Mouse (Mus musculus): ENCODE data around the gene Klf7. TPM values are rescaled to one million over a fixed set of nuclear protein-coding genes. Genes with fewer than 3 reads are reported as not detected.
A peak's percentile ranks its signal among the peaks of the same experiment; 100 is the strongest.

The Klf7 gene
- polyA plus RNA-seq (2015; fragmentation: Nextera tagmentation; extraction: Ambion mirVana) = 25.6 and 25.8 TPM in 2 replicates

GRCm38 (mm10) chr1:64121559-64122465, at the start of gene Klf7:
Klf7 (minus strand) TSS chr1:64122282.
- Histone ChIP-seq H3K36me3 (ENCODE audit: control insufficient read depth, insufficient read depth, low read length) (no peaks in the 10 kb centered on the region), H3K9me3 (ENCODE audit: control insufficient read depth, low read length) (no peaks in the 10 kb centered on the region), H3K9ac (ENCODE audit: low read length) (peak within 1 kb of the TSS; percentile 100), H3K27ac (ENCODE audit: low read length) (peak within 1 kb of the TSS; percentile 100), H3K4me3 (ENCODE audit: low read length) (peak within 1 kb of the TSS; percentile 82), H3K4me1 (replicated peaks; ENCODE audit: control insufficient read depth, insufficient read depth, low read length) (peaks cover 17% of the 10 kb centered on the region), H3K27me3 (ENCODE audit: control insufficient read depth, insufficient read depth, low read depth, low read length) (no peaks in the 10 kb centered on the region), H3K4me2 (ENCODE audit: low read depth, low read length) (peak within 1 kb of the TSS; percentile 84)
- peak; percentile 98 for ATAC-seq (ENCODE audit: low read depth)
- under 1% methylated on average over 73 of the region's 82 CpGs for WGBS

GRCm38 (mm10) chr1:64164526-64165062, 42.5 kb upstream of the Klf7 start:
- no peaks in the 10 kb centered on the region for H3K4me1 ChIP-seq (replicated peaks; ENCODE audit: control insufficient read depth, insufficient read depth, low read length)
- no peak overlapping the region for H3K27ac ChIP-seq (ENCODE audit: low read length)
- no peak overlapping the region for H3K4me2 ChIP-seq (ENCODE audit: low read depth, low read length)
- no peak for ATAC-seq (ENCODE audit: low read depth)
- WGBS = 70% methylated on average over 5 of the region's 5 CpGs
- H3K4me3 ChIP-seq (ENCODE audit: low read length) = no peak overlapping the region
- no peaks in the 10 kb centered on the region for H3K36me3 ChIP-seq (ENCODE audit: control insufficient read depth, insufficient read depth, low read length)
- H3K9me3 ChIP-seq (ENCODE audit: control insufficient read depth, low read length) = no peaks in the 10 kb centered on the region
- H3K27me3 ChIP-seq (ENCODE audit: control insufficient read depth, insufficient read depth, low read depth, low read length) = no peaks in the 10 kb centered on the region
- no peak overlapping the region for H3K9ac ChIP-seq (ENCODE audit: low read length)

- ATAC-seq (ENCODE audit: low read depth) = no peak
- Histone ChIP-seq H3K27ac (ENCODE audit: low read length) (no peak overlapping the region), H3K9me3 (ENCODE audit: control insufficient read depth, low read length) (no peaks in the 10 kb centered on the region), H3K9ac (ENCODE audit: low read length) (no peak overlapping the region), H3K4me1 (replicated peaks; ENCODE audit: control insufficient read depth, insufficient read depth, low read length) (no peaks in the 10 kb centered on the region), H3K27me3 (ENCODE audit: control insufficient read depth, insufficient read depth, low read depth, low read length) (no peaks in the 10 kb centered on the region), H3K36me3 (ENCODE audit: control insufficient read depth, insufficient read depth, low read length) (no peaks in the 10 kb centered on the region), H3K4me3 (ENCODE audit: low read length) (no peak overlapping the region), H3K4me2 (ENCODE audit: low read depth, low read length) (no peak overlapping the region)
- WGBS = 40% methylated on average over 3 of the region's 3 CpGs
These were observed 36.7 kb upstream of the Klf7 start for GRCm38 (mm10) chr1:64158766-64159165.

- Histone ChIP-seq H3K4me2 (ENCODE audit: low read depth, low read length) (no peak overlapping the region), H3K9ac (ENCODE audit: low read length) (no peak overlapping the region), H3K9me3 (ENCODE audit: control insufficient read depth, low read length) (no peaks in the 10 kb centered on the region), H3K36me3 (ENCODE audit: control insufficient read depth, insufficient read depth, low read length) (no peaks in the 10 kb centered on the region), H3K4me1 (replicated peaks; ENCODE audit: control insufficient read depth, insufficient read depth, low read length) (no peaks in the 10 kb centered on the region), H3K27me3 (ENCODE audit: control insufficient read depth, insufficient read depth, low read depth, low read length) (no peaks in the 10 kb centered on the region), H3K4me3 (ENCODE audit: low read length) (no peak overlapping the region), H3K27ac (ENCODE audit: low read length) (no peak overlapping the region)
- no peak for ATAC-seq (ENCODE audit: low read depth)
- 85% methylated on average over 3 of the region's 3 CpGs for WGBS
These were observed 27.1 kb upstream of the Klf7 start for GRCm38 (mm10) chr1:64149185-64149584.

GRCm38 (mm10) chr1:64142691-64143445, 20.8 kb upstream of the Klf7 start:
- no peaks in the 10 kb centered on the region for H3K4me1 ChIP-seq (replicated peaks; ENCODE audit: control insufficient read depth, insufficient read depth, low read length)
- no peak overlapping the region for H3K4me3 ChIP-seq (ENCODE audit: low read length)
- ATAC-seq (ENCODE audit: low read depth) = no peak
- no peak overlapping the region for H3K4me2 ChIP-seq (ENCODE audit: low read depth, low read length)
- H3K27me3 ChIP-seq (ENCODE audit: control insufficient read depth, insufficient read depth, low read depth, low read length) = no peaks in the 10 kb centered on the region
- H3K36me3 ChIP-seq (ENCODE audit: control insufficient read depth, insufficient read depth, low read length) = no peaks in the 10 kb centered on the region
- no peak overlapping the region for H3K27ac ChIP-seq (ENCODE audit: low read length)
- H3K9me3 ChIP-seq (ENCODE audit: control insufficient read depth, low read length) = no peaks in the 10 kb centered on the region
- WGBS = 53% methylated on average over 6 of the region's 6 CpGs
- no peak overlapping the region for H3K9ac ChIP-seq (ENCODE audit: low read length)

GRCm38 (mm10) chr1:64134439-64134838, 12.4 kb upstream of the Klf7 start:
- ATAC-seq (ENCODE audit: low read depth) = no peak
- no peaks in the 10 kb centered on the region for H3K9me3 ChIP-seq (ENCODE audit: control insufficient read depth, low read length)
- no peaks in the 10 kb centered on the region for H3K27me3 ChIP-seq (ENCODE audit: control insufficient read depth, insufficient read depth, low read depth, low read length)
- WGBS = 71% methylated on average over 1 of the region's 1 CpGs
- no peaks in the 10 kb centered on the region for H3K36me3 ChIP-seq (ENCODE audit: control insufficient read depth, insufficient read depth, low read length)
- H3K4me3 ChIP-seq (ENCODE audit: low read length) = no peak overlapping the region
- no peak overlapping the region for H3K4me2 ChIP-seq (ENCODE audit: low read depth, low read length)
- H3K27ac ChIP-seq (ENCODE audit: low read length) = no peak overlapping the region
- H3K4me1 ChIP-seq (replicated peaks; ENCODE audit: control insufficient read depth, insufficient read depth, low read length) = no peaks in the 10 kb centered on the region
- no peak overlapping the region for H3K9ac ChIP-seq (ENCODE audit: low read length)

- Histone ChIP-seq H3K4me2 (ENCODE audit: low read depth, low read length) (no peak overlapping the region), H3K27me3 (ENCODE audit: control insufficient read depth, insufficient read depth, low read depth, low read length) (no peaks in the 10 kb centered on the region), H3K4me1 (replicated peaks; ENCODE audit: control insufficient read depth, insufficient read depth, low read length) (0 out of 2 replicates have a peak, but pooled peaks cover 4% of the 10 kb centered on the region), H3K9me3 (ENCODE audit: control insufficient read depth, low read length) (no peaks in the 10 kb centered on the region), H3K9ac (ENCODE audit: low read length) (no peak overlapping the region), H3K27ac (ENCODE audit: low read length) (no peak overlapping the region), H3K36me3 (ENCODE audit: control insufficient read depth, insufficient read depth, low read length) (no peaks in the 10 kb centered on the region), H3K4me3 (ENCODE audit: low read length) (no peak overlapping the region)
- no peak for ATAC-seq (ENCODE audit: low read depth)
- WGBS = 77% methylated on average over 2 of the region's 2 CpGs
These were observed 4.7 kb upstream of the Klf7 start for GRCm38 (mm10) chr1:64126822-64127221.

GRCm38 (mm10) chr1:64122466-64122830, 366 bp upstream of the Klf7 start:
- Histone ChIP-seq H3K4me2 (ENCODE audit: low read depth, low read length) (peak overlapping the region; percentile 63), H3K9ac (ENCODE audit: low read length) (peak overlapping the region; percentile 100), H3K36me3 (ENCODE audit: control insufficient read depth, insufficient read depth, low read length) (no peaks in the 10 kb centered on the region), H3K27me3 (ENCODE audit: control insufficient read depth, insufficient read depth, low read depth, low read length) (no peaks in the 10 kb centered on the region), H3K27ac (ENCODE audit: low read length) (peak overlapping the region; percentile 100), H3K9me3 (ENCODE audit: control insufficient read depth, low read length) (no peaks in the 10 kb centered on the region), H3K4me1 (replicated peaks; ENCODE audit: control insufficient read depth, insufficient read depth, low read length) (peaks cover 17% of the 10 kb centered on the region), H3K4me3 (ENCODE audit: low read length) (peak overlapping the region; percentile 82)
- WGBS = 13% methylated on average over 9 of the region's 9 CpGs
- no peak for ATAC-seq (ENCODE audit: low read depth)
